Mouse (Mus musculus): ENCODE results near the gene Zscan22.

GRCm38 (mm10) chr7:12943488-12943887 is 45.9 kb downstream of the Zscan22 start:
- TF ChIP-seq CTCF (IDR thresholded peaks at IDR 0.05; ENCODE audit: low read depth, low read length) (peak; percentile 39), POLR2A (IDR thresholded peaks at IDR 0.05; ENCODE audit: extremely low read depth, insufficient read depth, low read length) (no peak)

Measured in liver, adult 2 months (tissue).